Mouse (Mus musculus) stomach, embryonic 16.5 days (tissue): Measurements from ENCODE around the gene Mmgt1. TPM values are rescaled to one million over a fixed set of nuclear protein-coding genes. Genes with fewer than 3 reads are reported as not detected.

ENCODE experiments used
- ATAC-seq: fragments of 200-750 bp; cut with Nextera tagmentation; 2 replicates; pipeline ENCODE4 v1.8.0; 2017; ENCODE audit warnings: moderate number of reproducible peaks, moderate TSS enrichment; ENCODE audit not compliant: insufficient read depth, low FRiP score
- H3K27ac ChIP-seq: fragments of 300-500 bp; sonication (generic); 2 replicates; pipeline ENCODE4 v1.5.1; 2014; ENCODE audit warnings: low read length
- H3K27me3 ChIP-seq: fragments of 300-500 bp; sonication (generic); 2 replicates; pipeline ENCODE4 v1.6.1; 2014; ENCODE audit warnings: low read length, control low read depth, mixed read lengths; ENCODE audit not compliant: control insufficient read depth, insufficient read depth
- H3K36me3 ChIP-seq: fragments of 300-500 bp; sonication (generic); 2 replicates; pipeline ENCODE4 v1.6.1; 2014; ENCODE audit warnings: low read length; ENCODE audit not compliant: control insufficient read depth, insufficient read depth
- H3K4me1 ChIP-seq: fragments of 300-500 bp; sonication (generic); 2 replicates; pipeline ENCODE4 v1.6.1; 2014; ENCODE audit warnings: low read length, control low read depth, mixed read lengths; ENCODE audit not compliant: control insufficient read depth, insufficient read depth
- H3K4me2 ChIP-seq: fragments of 300-500 bp; sonication (generic); 2 replicates; pipeline ENCODE4 v1.6.1; 2014; ENCODE audit warnings: low read depth, low read length, mixed read lengths
- H3K4me3 ChIP-seq: fragments of 300-500 bp; sonication (generic); replicated peaks from 2 replicates; pipeline ENCODE4 v1.5.1; 2014; ENCODE audit warnings: mild to moderate bottlenecking, low read length
- H3K9ac ChIP-seq: fragments of 300-500 bp; sonication (generic); 2 replicates; pipeline ENCODE4 v1.6.1; 2014; ENCODE audit warnings: low read length
- H3K9me3 ChIP-seq: fragments of 300-500 bp; sonication (generic); replicated peaks from 2 replicates; pipeline ENCODE4 v1.6.1; 2016; ENCODE audit warnings: low read length, control low read depth; ENCODE audit not compliant: control insufficient read depth
- WGBS: fragments of 180-500 bp; shearing (Covaris S2); extraction: QIAGEN DNeasy Blood & Tissue Kit; methylation state at CpG from one replicate; pipeline ENCODE4 v1.1.7; 2014; 5-methylcytosine and 5-hydroxymethylcytosine counted together
- microRNA-seq: library from miRNA; unstranded; fragments of <30 nt; microRNA quantifications from one replicate; pipeline ENCODE4, GENCODE M21; 2016
- polyA plus RNA-seq: library from polyadenylated mRNA; unstranded; fragments of >200 nt; fragmentation: Nextera tagmentation; extraction: Ambion mirVana; gene quantifications from 2 replicates; pipeline ENCODE4 v1.2.1, GENCODE M21; 2015

Gene Mmgt1
- polyA plus RNA-seq, 1 experiment from 2014 or later = 27.3 TPM

GRCm38 (mm10) chrX:56597219-56597886 is 516 bp downstream of the Mmgt1 start:
- 10% methylated on average over 25 of the region's 25 CpGs for WGBS
- Histone ChIP-seq H3K4me3 (peak overlapping the region; percentile 64), H3K9me3 (no peaks in the 10 kb centered on the region), H3K36me3 (no peaks in the 10 kb centered on the region), H3K27me3 (no peaks in the 10 kb centered on the region), H3K4me2 (peak overlapping the region; percentile 50), H3K4me1 (no peaks in the 10 kb centered on the region), H3K9ac (peak overlapping the region; percentile 76), H3K27ac (peak overlapping the region; percentile 32; the same call in 1 of the 2 replicates)
- peak; percentile 56; the same call in 1 of the 2 replicates for ATAC-seq

GRCm38 (mm10) chrX:56578200-56578599 is 19.7 kb downstream of the Mmgt1 start:
- no peak overlapping the region for H3K27ac ChIP-seq
- no peaks in the 10 kb centered on the region for H3K9me3 ChIP-seq
- no peaks in the 10 kb centered on the region for H3K4me1 ChIP-seq
- no peaks in the 10 kb centered on the region for H3K27me3 ChIP-seq
- WGBS = 77% methylated on average over 2 of the region's 2 CpGs
- no peak overlapping the region for H3K4me2 ChIP-seq
- H3K9ac ChIP-seq = no peak overlapping the region
- no peaks in the 10 kb centered on the region for H3K36me3 ChIP-seq
- no peak overlapping the region for H3K4me3 ChIP-seq
- ATAC-seq = no peak

GRCm38 (mm10) chrX:56572465-56572864 is 25.4 kb downstream of the Mmgt1 start:
- ATAC-seq = no peak
- H3K4me3 ChIP-seq = no peak overlapping the region
- 25% methylated on average over 6 of the region's 6 CpGs for WGBS
- H3K27me3 ChIP-seq = no peaks in the 10 kb centered on the region
- H3K4me1 ChIP-seq = no peaks in the 10 kb centered on the region
- H3K9ac ChIP-seq = no peak overlapping the region
- no peak overlapping the region for H3K4me2 ChIP-seq
- H3K36me3 ChIP-seq = no peaks in the 10 kb centered on the region
- no peaks in the 10 kb centered on the region for H3K9me3 ChIP-seq
- H3K27ac ChIP-seq = no peak overlapping the region

GRCm38 (mm10) chrX:56553584-56553983 is 44.3 kb downstream of the Mmgt1 start:
- H3K9me3 ChIP-seq = no peaks in the 10 kb centered on the region
- no peak overlapping the region for H3K27ac ChIP-seq
- ATAC-seq = no peak
- 68% methylated on average over 3 of the region's 3 CpGs for WGBS
- no peak overlapping the region for H3K9ac ChIP-seq
- H3K36me3 ChIP-seq = no peaks in the 10 kb centered on the region
- no peak overlapping the region for H3K4me2 ChIP-seq
- H3K27me3 ChIP-seq = no peaks in the 10 kb centered on the region
- no peaks in the 10 kb centered on the region for H3K4me1 ChIP-seq
- H3K4me3 ChIP-seq = no peak overlapping the region

- no peaks in the 10 kb centered on the region for H3K4me1 ChIP-seq
- H3K27me3 ChIP-seq = no peaks in the 10 kb centered on the region
- no peak within 1 kb of the TSS for H3K4me3 ChIP-seq
- H3K9me3 ChIP-seq = no peaks in the 10 kb centered on the region
- no peak within 1 kb of the TSS for H3K27ac ChIP-seq
- no peak within 1 kb of the TSS for H3K9ac ChIP-seq
- 91% methylated on average over 7 of the region's 7 CpGs for WGBS
- H3K4me2 ChIP-seq = no peak within 1 kb of the TSS
- no peak for ATAC-seq
- H3K36me3 ChIP-seq = no peaks in the 10 kb centered on the region
Measured at GRCm38 (mm10) chrX:56549506-56549905, 48.4 kb downstream of the Mmgt1 start, which contains the start of gene Gm648. Gene Gm648, minus strand, starts transcription at chrX:56549606.

GRCm38 (mm10) chrX:56537162-56537561 is 60.7 kb downstream of the Mmgt1 start:
- Histone ChIP-seq H3K4me3 (no peak overlapping the region), H3K4me2 (no peak overlapping the region), H3K9ac (no peak overlapping the region), H3K9me3 (no peaks in the 10 kb centered on the region), H3K27me3 (no peaks in the 10 kb centered on the region), H3K36me3 (no peaks in the 10 kb centered on the region), H3K27ac (no peak overlapping the region), H3K4me1 (no peaks in the 10 kb centered on the region)
- 57% methylated on average over 4 of the region's 4 CpGs for WGBS
- ATAC-seq = no peak

Small RNA genes lying within 50 kb of the gene (microRNA-seq; reads per million reads assigned to microRNA genes)
- 0.99 reads per million for gene Mir5116

Other genes with a start within 250 kb of the Mmgt1 start
- 3.7 TPM in 2 replicates for gene Smim10l2a, start 223.5 kb downstream of the Mmgt1 start, polyA plus RNA-seq
- 2.4 TPM in 2 replicates for gene Gm2174, start 150.1 kb downstream of the Mmgt1 start, polyA plus RNA-seq
- 27.2 and 28.5 TPM in 2 replicates for gene Ints6l, start 143.2 kb downstream of the Mmgt1 start, polyA plus RNA-seq
- not detected in 2 replicates for gene Gm10477, start 73.3 kb downstream of the Mmgt1 start, polyA plus RNA-seq
- gene Gm648, start 48.5 kb downstream of the Mmgt1 start, polyA plus RNA-seq = 0.30 TPM in 1 of 2 replicates, not detected in the other
- gene Slc9a6, start 11.7 kb upstream of the Mmgt1 start, polyA plus RNA-seq = 16.6 and 18.5 TPM in 2 replicates
- gene Fhl1, start 133.7 kb upstream of the Mmgt1 start, polyA plus RNA-seq = 143 and 190 TPM in 2 replicates
- 1.6 and 2.2 TPM in 2 replicates for gene Map7d3, start 224.3 kb upstream of the Mmgt1 start, polyA plus RNA-seq